Mouse (Mus musculus) midbrain, postnatal 0 days (tissue): ENCODE results near the gene Sf3b5. TPM values are rescaled to one million over a fixed set of nuclear protein-coding genes. Genes with fewer than 3 reads are reported as not detected.

ENCODE experiments used
- ATAC-seq: fragments of 200-750 bp; cut with Nextera tagmentation; 2 replicates; pipeline ENCODE4 v1.8.0; 2017; ENCODE audit warnings: moderate number of reproducible peaks, mild to moderate bottlenecking, moderate TSS enrichment, moderate library complexity; ENCODE audit not compliant: low FRiP score
- DNase-seq: peaks from one replicate; pipeline ENCODE4 v3.0.0-alpha.2; 2015; ENCODE audit warnings: low spot score
- H3K27ac ChIP-seq: fragments of 300-500 bp; sonication (generic); 2 replicates; pipeline ENCODE4 v1.5.1; 2014; ENCODE audit warnings: low read depth, mild to moderate bottlenecking, low read length, mixed read lengths
- H3K27me3 ChIP-seq: fragments of 300-500 bp; sonication (generic); 2 replicates; pipeline ENCODE4 v1.6.1; 2014; ENCODE audit warnings: low read length, control low read depth, mixed read lengths; ENCODE audit not compliant: insufficient read depth
- H3K36me3 ChIP-seq: fragments of 300-500 bp; sonication (generic); 2 replicates; pipeline ENCODE4 v1.6.1; 2014; ENCODE audit warnings: low read length, control low read depth, mixed read lengths; ENCODE audit not compliant: insufficient read depth
- H3K4me1 ChIP-seq: fragments of 300-500 bp; sonication (generic); 2 replicates; pipeline ENCODE4 v1.6.1; 2014; ENCODE audit warnings: mild to moderate bottlenecking, control low read depth, antibody characterized with exemption, low read length, mixed read lengths; ENCODE audit not compliant: insufficient read depth
- H3K4me2 ChIP-seq: fragments of 300-500 bp; sonication (generic); 2 replicates; pipeline ENCODE4 v1.6.1; 2014; ENCODE audit warnings: low read depth, mild to moderate bottlenecking, low read length, mixed read lengths; ENCODE audit not compliant: poor library complexity, severe bottlenecking
- H3K4me3 ChIP-seq: fragments of 300-500 bp; sonication (generic); 2 replicates; pipeline ENCODE4 v1.5.1; 2014; ENCODE audit warnings: low read depth, mild to moderate bottlenecking, low read length, moderate library complexity
- H3K9ac ChIP-seq: fragments of 300-500 bp; sonication (generic); replicated peaks from 2 replicates; pipeline ENCODE4 v1.6.1; 2014; ENCODE audit warnings: mild to moderate bottlenecking, low read length, moderate library complexity, mixed read lengths; ENCODE audit not compliant: poor library complexity, severe bottlenecking
- H3K9me3 ChIP-seq: fragments of 300-500 bp; sonication (generic); 2 replicates; pipeline ENCODE4 v1.6.1; 2016; ENCODE audit warnings: low read length, control low read depth
- CTCF ChIP-seq: IDR thresholded peaks from 2 replicates; pipeline ENCODE4 v1.5.1; 2016; ENCODE audit warnings: antibody characterized with exemption, mild to moderate bottlenecking
- WGBS: fragments of 180-500 bp; shearing (Covaris S2); extraction: QIAGEN DNeasy Blood & Tissue Kit; methylation state at CpG from one replicate; pipeline ENCODE4 v1.1.7; 2014; 5-methylcytosine and 5-hydroxymethylcytosine counted together
- polyA plus RNA-seq: library from polyadenylated mRNA; unstranded; fragments of >200 nt; fragmentation: Nextera tagmentation; extraction: Ambion mirVana; gene quantifications from 2 replicates; pipeline ENCODE4 v1.2.1, GENCODE M21; 2015
- total RNA-seq: library from RNA; depleted of rRNA; stranded (reverse); fragments of >200 nt; gene quantifications from 2 replicates; pipeline ENCODE4 v1.2.3, GENCODE M21; 2014

The Sf3b5 gene
- total and polyA plus RNA-seq, 2 experiments from 2014 or later = 24.2 to 24.8 TPM

DNA sequence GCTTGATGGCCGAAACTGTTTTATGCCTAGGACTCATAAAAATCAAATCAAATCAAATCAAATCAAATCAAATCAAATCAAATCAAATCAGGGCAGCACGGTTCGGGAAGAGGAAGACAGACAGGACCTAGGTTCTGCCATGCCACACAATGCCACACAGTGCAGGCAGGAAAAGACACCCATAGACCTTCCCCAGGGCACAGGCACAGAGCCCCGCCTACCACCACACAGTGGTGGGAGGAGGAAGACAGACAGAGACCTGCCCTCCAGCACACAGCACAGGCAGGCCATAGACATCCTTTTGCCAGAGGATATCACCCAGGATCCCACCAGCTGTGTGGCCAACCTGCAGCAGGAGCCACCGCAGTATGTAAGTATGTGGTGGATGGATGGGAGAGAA is 13.2 kb upstream of the Sf3b5 start:
- 90% methylated on average over 5 of the region's 5 CpGs for WGBS

DNA sequence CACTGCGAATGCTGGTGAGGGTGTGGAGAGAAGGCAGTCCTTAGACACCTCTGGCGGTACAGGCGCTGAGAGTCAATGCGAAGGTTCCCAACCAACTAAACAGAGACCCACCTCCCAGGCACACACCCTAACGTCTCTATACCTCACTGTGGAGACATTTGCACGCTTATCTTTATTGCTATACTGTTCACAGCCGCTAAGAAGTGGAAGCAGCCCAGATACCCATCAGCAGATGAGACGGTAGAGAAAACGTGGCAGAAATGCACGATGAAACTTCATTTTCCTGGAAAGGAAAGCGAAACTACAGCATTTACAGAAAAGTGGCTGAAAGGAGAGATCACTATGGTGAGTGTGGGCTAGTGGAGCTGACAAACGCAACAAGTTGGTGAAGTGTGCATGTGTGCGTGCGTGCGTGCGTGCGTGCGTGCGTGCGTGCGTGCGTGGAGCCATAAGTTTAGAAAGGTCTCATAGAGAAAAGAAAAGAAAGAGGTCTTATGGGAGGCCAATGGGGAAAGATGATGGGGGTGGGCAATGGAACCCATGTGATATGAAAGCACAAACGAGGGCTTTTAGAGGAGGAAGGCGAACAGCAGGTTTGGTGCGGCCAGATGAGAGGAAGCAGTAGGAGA is 11.6 kb upstream of the Sf3b5 start:
- DNase-seq = no peak

More for the DNA sequence above, 13.2 kb upstream of the Sf3b5 start:
- no peak overlapping the region for H3K9ac ChIP-seq
- no peaks in the 10 kb centered on the region for H3K4me1 ChIP-seq
- DNase-seq = no peak
- ATAC-seq = no peak
- no peak overlapping the region for H3K4me3 ChIP-seq
- H3K36me3 ChIP-seq = no peaks in the 10 kb centered on the region
- no peak overlapping the region for H3K27ac ChIP-seq
- no peaks in the 10 kb centered on the region for H3K27me3 ChIP-seq
- H3K9me3 ChIP-seq = no peaks in the 10 kb centered on the region
- H3K4me2 ChIP-seq = no peak overlapping the region
- no peak for TF ChIP-seq CTCF

DNA sequence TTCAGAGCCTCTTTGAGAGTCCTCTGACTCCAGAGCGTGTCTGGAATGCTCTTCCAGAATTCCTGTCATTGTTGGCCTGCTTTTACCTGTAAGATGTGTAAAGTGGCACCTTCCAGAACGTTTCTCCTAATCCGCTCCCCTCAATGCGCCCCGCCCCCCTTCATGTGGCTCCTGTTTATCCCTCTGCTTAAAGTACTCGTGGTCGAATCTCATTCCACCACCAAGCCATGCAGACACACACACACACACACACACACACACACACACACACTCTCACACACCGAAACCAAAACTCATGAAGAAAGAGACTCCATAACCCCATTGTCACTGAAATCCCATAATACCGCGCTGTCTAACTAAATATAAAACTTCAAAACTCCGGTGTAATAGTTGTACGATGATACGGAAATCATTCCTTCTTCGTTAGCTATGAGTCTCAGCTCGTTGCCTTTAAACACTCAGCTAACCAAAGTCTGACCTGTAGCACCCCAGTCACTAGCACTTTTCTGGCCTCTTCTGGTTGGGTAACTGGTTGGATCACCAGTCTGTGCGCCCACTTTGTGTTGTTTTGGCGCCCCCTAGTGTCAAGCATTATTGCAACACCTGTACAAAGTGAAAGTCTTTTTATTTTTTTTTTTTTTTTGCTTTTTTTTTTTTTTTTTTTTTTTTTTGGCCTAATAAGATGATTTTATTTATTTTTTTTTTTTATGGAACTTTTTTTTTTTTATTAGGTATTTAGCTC is 8.2 kb upstream of the Sf3b5 start:
- H3K4me1 ChIP-seq = no peaks in the 10 kb centered on the region
- no peak overlapping the region for H3K9ac ChIP-seq
- H3K4me3 ChIP-seq = no peak overlapping the region
- DNase-seq (peak; percentile 81), ATAC-seq (peak; percentile 73; the same call in 1 of the 2 replicates)
- no peaks in the 10 kb centered on the region for H3K36me3 ChIP-seq
- TF ChIP-seq CTCF = peak; percentile 82
- no peaks in the 10 kb centered on the region for H3K9me3 ChIP-seq
- 46% methylated on average over 17 of the region's 17 CpGs for WGBS
- H3K4me2 ChIP-seq = no peak overlapping the region
- no peaks in the 10 kb centered on the region for H3K27me3 ChIP-seq
- H3K27ac ChIP-seq = no peak overlapping the region

More for the DNA sequence above, 11.6 kb upstream of the Sf3b5 start:
- no peak overlapping the region for H3K9ac ChIP-seq
- H3K4me3 ChIP-seq = no peak overlapping the region
- H3K36me3 ChIP-seq = no peaks in the 10 kb centered on the region
- H3K27me3 ChIP-seq = no peaks in the 10 kb centered on the region
- WGBS = 91% methylated on average over 25 of the region's 25 CpGs
- TF ChIP-seq CTCF = no peak
- H3K9me3 ChIP-seq = no peaks in the 10 kb centered on the region
- no peak overlapping the region for H3K4me2 ChIP-seq
- H3K4me1 ChIP-seq = no peaks in the 10 kb centered on the region
- no peak overlapping the region for H3K27ac ChIP-seq
- no peak for ATAC-seq

DNA sequence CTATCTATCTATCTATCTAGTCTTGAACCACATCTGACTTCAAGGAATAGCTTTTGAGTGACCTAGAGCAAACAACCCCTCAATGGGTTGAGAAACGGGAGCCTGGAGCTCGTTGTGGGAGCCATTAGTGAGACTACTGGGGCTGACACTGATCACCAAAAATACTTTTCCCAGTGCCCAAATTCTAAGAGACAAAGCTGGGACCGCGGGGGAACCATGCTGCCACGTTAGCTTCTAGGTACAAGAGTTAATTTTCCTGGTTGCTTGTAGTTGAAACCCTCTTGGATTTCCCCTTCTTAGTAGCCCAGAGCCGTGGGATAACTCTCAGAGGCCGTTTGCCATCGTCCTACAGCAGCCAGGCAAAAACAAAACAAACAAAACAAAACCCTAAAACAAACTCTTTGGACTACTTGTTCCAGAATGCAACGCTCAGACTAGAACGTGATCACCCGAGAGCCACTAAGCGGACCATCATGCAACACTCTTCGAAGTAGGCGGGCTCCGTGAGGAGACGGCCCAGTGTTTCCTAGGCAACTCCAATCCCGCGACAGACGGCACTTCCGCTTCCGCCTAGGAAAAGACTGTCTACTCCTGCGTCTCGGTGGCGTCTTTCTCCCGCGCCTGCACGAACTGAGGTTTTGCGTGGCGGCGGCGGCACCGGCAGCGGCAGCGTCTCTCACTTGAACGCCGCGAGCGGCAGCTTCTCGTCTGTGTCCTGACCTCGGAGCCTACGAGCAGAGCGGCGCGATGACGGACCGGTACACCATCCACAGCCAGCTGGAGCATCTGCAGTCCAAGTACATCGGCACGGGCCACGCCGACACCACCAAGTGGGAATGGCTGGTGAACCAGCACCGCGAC is 3.0 kb downstream of the Sf3b5 start:
- H3K4me3 ChIP-seq = peak overlapping the region; percentile 64
- ATAC-seq (peak; percentile 99), DNase-seq (peak; percentile 99)
- H3K4me2 ChIP-seq = peak overlapping the region; percentile 88
- peak overlapping the region; percentile 77 for H3K27ac ChIP-seq
- no peak for TF ChIP-seq CTCF
- H3K9ac ChIP-seq = peak overlapping the region; percentile 71
- H3K9me3 ChIP-seq = no peaks in the 10 kb centered on the region
- peaks cover 6% of the 10 kb centered on the region for H3K4me1 ChIP-seq
- H3K36me3 ChIP-seq = no peaks in the 10 kb centered on the region
- H3K27me3 ChIP-seq = no peaks in the 10 kb centered on the region
- 3% methylated on average over 52 of the region's 52 CpGs for WGBS

DNA sequence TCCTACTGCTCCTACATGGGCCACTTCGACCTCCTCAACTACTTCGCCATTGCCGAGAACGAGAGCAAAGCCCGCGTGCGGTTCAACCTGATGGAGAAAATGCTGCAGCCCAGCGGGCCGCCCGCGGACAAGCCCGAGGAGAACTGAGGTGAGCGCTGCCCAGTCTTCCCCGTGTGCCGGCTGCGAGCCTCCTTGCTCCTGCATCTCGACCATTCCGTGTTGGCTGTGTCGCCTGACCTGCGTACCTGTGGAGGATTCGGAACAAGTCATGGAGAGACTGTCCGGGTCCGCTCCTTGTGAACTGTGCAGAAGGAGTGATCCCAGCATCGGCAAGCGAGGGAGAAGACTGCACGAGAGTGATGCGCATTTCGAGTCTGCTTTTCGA is 3.6 kb downstream of the Sf3b5 start:
- H3K36me3 ChIP-seq = no peaks in the 10 kb centered on the region
- H3K9ac ChIP-seq = peak overlapping the region; percentile 71
- H3K4me3 ChIP-seq = peak overlapping the region; percentile 64
- 1% methylated on average over 29 of the region's 29 CpGs for WGBS
- H3K4me1 ChIP-seq = peaks cover 6% of the 10 kb centered on the region
- peak overlapping the region; percentile 88 for H3K4me2 ChIP-seq
- no peak for DNase-seq
- H3K9me3 ChIP-seq = no peaks in the 10 kb centered on the region
- peak; percentile 51 for ATAC-seq
- H3K27ac ChIP-seq = peak overlapping the region; percentile 77
- no peaks in the 10 kb centered on the region for H3K27me3 ChIP-seq
- no peak for TF ChIP-seq CTCF
